Mouse (Mus musculus) midbrain, postnatal 0 days (tissue): ENCODE measurements around the gene Gns. TPM values are rescaled to one million over a fixed set of nuclear protein-coding genes. Genes with fewer than 3 reads are reported as not detected.

ENCODE experiments used
- ATAC-seq: fragments of 200-750 bp; cut with Nextera tagmentation; 2 replicates; pipeline ENCODE4 v1.8.0; 2017; ENCODE audit warnings: moderate number of reproducible peaks, mild to moderate bottlenecking, moderate TSS enrichment, moderate library complexity; ENCODE audit not compliant: low FRiP score
- DNase-seq: peaks from one replicate; pipeline ENCODE4 v3.0.0-alpha.2; 2015; ENCODE audit warnings: low spot score
- H3K27ac ChIP-seq: fragments of 300-500 bp; sonication (generic); 2 replicates; pipeline ENCODE4 v1.5.1; 2014; ENCODE audit warnings: low read depth, mild to moderate bottlenecking, low read length, mixed read lengths
- H3K27me3 ChIP-seq: fragments of 300-500 bp; sonication (generic); 2 replicates; pipeline ENCODE4 v1.6.1; 2014; ENCODE audit warnings: low read length, control low read depth, mixed read lengths; ENCODE audit not compliant: insufficient read depth
- H3K36me3 ChIP-seq: fragments of 300-500 bp; sonication (generic); 2 replicates; pipeline ENCODE4 v1.6.1; 2014; ENCODE audit warnings: low read length, control low read depth, mixed read lengths; ENCODE audit not compliant: insufficient read depth
- H3K4me1 ChIP-seq: fragments of 300-500 bp; sonication (generic); 2 replicates; pipeline ENCODE4 v1.6.1; 2014; ENCODE audit warnings: mild to moderate bottlenecking, control low read depth, antibody characterized with exemption, low read length, mixed read lengths; ENCODE audit not compliant: insufficient read depth
- H3K4me2 ChIP-seq: fragments of 300-500 bp; sonication (generic); 2 replicates; pipeline ENCODE4 v1.6.1; 2014; ENCODE audit warnings: low read depth, mild to moderate bottlenecking, low read length, mixed read lengths; ENCODE audit not compliant: poor library complexity, severe bottlenecking
- H3K4me3 ChIP-seq: fragments of 300-500 bp; sonication (generic); 2 replicates; pipeline ENCODE4 v1.5.1; 2014; ENCODE audit warnings: low read depth, mild to moderate bottlenecking, low read length, moderate library complexity
- H3K9ac ChIP-seq: fragments of 300-500 bp; sonication (generic); replicated peaks from 2 replicates; pipeline ENCODE4 v1.6.1; 2014; ENCODE audit warnings: mild to moderate bottlenecking, low read length, moderate library complexity, mixed read lengths; ENCODE audit not compliant: poor library complexity, severe bottlenecking
- H3K9me3 ChIP-seq: fragments of 300-500 bp; sonication (generic); 2 replicates; pipeline ENCODE4 v1.6.1; 2016; ENCODE audit warnings: low read length, control low read depth
- CTCF ChIP-seq: IDR thresholded peaks from 2 replicates; pipeline ENCODE4 v1.5.1; 2016; ENCODE audit warnings: antibody characterized with exemption, mild to moderate bottlenecking
- WGBS: fragments of 180-500 bp; shearing (Covaris S2); extraction: QIAGEN DNeasy Blood & Tissue Kit; methylation state at CpG from one replicate; pipeline ENCODE4 v1.1.7; 2014; 5-methylcytosine and 5-hydroxymethylcytosine counted together
- polyA plus RNA-seq: library from polyadenylated mRNA; unstranded; fragments of >200 nt; fragmentation: Nextera tagmentation; extraction: Ambion mirVana; gene quantifications from 2 replicates; pipeline ENCODE4 v1.2.1, GENCODE M21; 2015
- total RNA-seq: library from RNA; depleted of rRNA; stranded (reverse); fragments of >200 nt; gene quantifications from 2 replicates; pipeline ENCODE4 v1.2.3, GENCODE M21; 2014; rRNA removed

Gene Gns
- total RNA-seq (66.4 and 84.3 TPM in 2 replicates), polyA plus RNA-seq (37.7 and 40.4 TPM in 2 replicates)

- Histone ChIP-seq H3K9ac (peak within 1 kb of the TSS; percentile 84), H3K27me3 (no peaks in the 10 kb centered on the region), H3K4me1 (peaks cover 6% of the 10 kb centered on the region; the same call in 1 of the 2 replicates), H3K27ac (peak within 1 kb of the TSS; percentile 63), H3K4me2 (peak within 1 kb of the TSS; percentile 90), H3K4me3 (peak within 1 kb of the TSS; percentile 94), H3K9me3 (no peaks in the 10 kb centered on the region), H3K36me3 (peaks cover 3% of the 10 kb centered on the region; the same call in 1 of the 2 replicates)
- no peak for TF ChIP-seq CTCF
- under 1% methylated on average over 49 of the region's 72 CpGs for WGBS
- peak; percentile 98 for ATAC-seq
- DNase-seq: peak; percentile 92
Observed at GRCm38 (mm10) chr10:121364801-121365564, at the start of gene Gns. Gene Gns (plus strand): TSS chr10:121365090.

GRCm38 (mm10) chr10:121315321-121316283 lies 49.3 kb upstream of the Gns start:
- Histone ChIP-seq H3K27ac (no peak overlapping the region), H3K27me3 (no peaks in the 10 kb centered on the region), H3K4me3 (no peak overlapping the region)

GRCm38 (mm10) chr10:121316361-121316760 lies 48.5 kb upstream of the Gns start:
- no peaks in the 10 kb centered on the region for H3K36me3 ChIP-seq
- H3K4me1 ChIP-seq: peaks cover 4% of the 10 kb centered on the region; the same call in 1 of the 2 replicates
- no peak for DNase-seq
- no peaks in the 10 kb centered on the region for H3K9me3 ChIP-seq
- no peak overlapping the region for H3K9ac ChIP-seq
- no peaks in the 10 kb centered on the region for H3K27me3 ChIP-seq
- H3K4me3 ChIP-seq: no peak overlapping the region
- H3K27ac ChIP-seq: no peak overlapping the region
- H3K4me2 ChIP-seq: no peak overlapping the region
- TF ChIP-seq CTCF: no peak
- WGBS: 89% methylated on average over 10 of the region's 10 CpGs
- no peak for ATAC-seq

More at GRCm38 (mm10) chr10:121315321-121316283, 49.3 kb upstream of the Gns start:
- no peak for TF ChIP-seq CTCF
- Histone ChIP-seq H3K36me3 (no peaks in the 10 kb centered on the region), H3K4me2 (peak overlapping the region; percentile 21), H3K4me1 (peaks cover 4% of the 10 kb centered on the region; the same call in 1 of the 2 replicates), H3K9ac (no peak overlapping the region), H3K9me3 (no peaks in the 10 kb centered on the region)
- WGBS: 25% methylated on average over 27 of the region's 27 CpGs
- peak; percentile 32 for DNase-seq
- ATAC-seq: no peak

- Histone ChIP-seq H3K9ac (no peak overlapping the region), H3K27me3 (no peaks in the 10 kb centered on the region), H3K9me3 (no peaks in the 10 kb centered on the region), H3K4me3 (no peak overlapping the region), H3K4me2 (no peak overlapping the region), H3K36me3 (no peaks in the 10 kb centered on the region), H3K4me1 (peaks cover 4% of the 10 kb centered on the region; the same call in 1 of the 2 replicates), H3K27ac (no peak overlapping the region)
- no peak for TF ChIP-seq CTCF
- DNase-seq (no peak), ATAC-seq (no peak)
- 74% methylated on average over 7 of the region's 7 CpGs for WGBS
Observed at GRCm38 (mm10) chr10:121318397-121318950, 46.4 kb upstream of the Gns start.

- Histone ChIP-seq H3K36me3 (no peaks in the 10 kb centered on the region), H3K9me3 (no peaks in the 10 kb centered on the region), H3K4me3 (no peak overlapping the region), H3K4me1 (no peaks in the 10 kb centered on the region), H3K9ac (no peak overlapping the region), H3K27me3 (no peaks in the 10 kb centered on the region), H3K4me2 (no peak overlapping the region), H3K27ac (no peak overlapping the region)
- ATAC-seq (no peak), DNase-seq (peak; percentile 68)
- TF ChIP-seq CTCF: no peak
- WGBS: 74% methylated on average over 7 of the region's 7 CpGs
Observed at GRCm38 (mm10) chr10:121323493-121323892, 41.4 kb upstream of the Gns start.
